Mouse (Mus musculus) heart, adult 2 months (tissue): ENCODE data around the gene Sult6b1. TPM values are rescaled to one million over a fixed set of nuclear protein-coding genes. Genes with fewer than 3 reads are reported as not detected.

Experiments
- DNase-seq, 2 experiments: peaks; one replicate each; pipeline ENCODE4 v3.0.0; 2021
- H3K27ac ChIP-seq: fragments of 200-600 bp; 2 replicates; pipeline ENCODE4 v1.8.1; 2022
- H3K27me3 ChIP-seq: fragments of 200-500 bp; 2 replicates; pipeline ENCODE4 v1.6.1; 2012; ENCODE audit warnings: mild to moderate bottlenecking, low read length, inconsistent platforms, mixed read lengths; ENCODE audit not compliant: control insufficient read depth, insufficient read depth
- H3K36me3 ChIP-seq: fragments of 200-500 bp; 2 replicates; pipeline ENCODE4 v1.6.1; 2012; ENCODE audit warnings: low read length, inconsistent platforms; ENCODE audit not compliant: control insufficient read depth, insufficient read depth
- H3K4me1 ChIP-seq: fragments of 200-500 bp; 2 replicates; pipeline ENCODE4 v1.6.1; 2011; ENCODE audit warnings: low read length; ENCODE audit not compliant: control insufficient read depth, insufficient read depth
- H3K4me3 ChIP-seq: fragments of 200-600 bp; 2 replicates; pipeline ENCODE4 v1.8.1; 2022
- H3K79me2 ChIP-seq: fragments of 200-500 bp; replicated peaks from 2 replicates; pipeline ENCODE4 v1.6.1; 2012; ENCODE audit warnings: mild to moderate bottlenecking, inconsistent platforms, low read length, moderate library complexity, mixed read lengths; ENCODE audit not compliant: control insufficient read depth, insufficient read depth
- H3K9ac ChIP-seq: fragments of 200-500 bp; 2 replicates; pipeline ENCODE4 v1.6.1; 2012; ENCODE audit warnings: low read depth, mild to moderate bottlenecking, control low read depth, inconsistent platforms, low read length, mixed read lengths
- CTCF ChIP-seq: fragments of 200-600 bp; IDR thresholded peaks from 2 replicates; pipeline ENCODE4 v1.8.1; 2022; ENCODE audit warnings: antibody characterized with exemption, mild to moderate bottlenecking, moderate library complexity
- EP300 ChIP-seq: fragments of 200-500 bp; IDR thresholded peaks from 2 replicates; pipeline ENCODE4 v1.6.1; 2011; ENCODE audit warnings: low read depth, low read length, control low read depth; ENCODE audit not compliant: insufficient read depth
- POLR2A ChIP-seq: fragments of 200-500 bp; IDR thresholded peaks from 2 replicates; pipeline ENCODE4 v1.6.1; 2011; ENCODE audit warnings: mild to moderate bottlenecking, low read depth, low read length, control low read depth; ENCODE audit not compliant: insufficient read depth
- WGBS: fragments of 180-500 bp; shearing (Covaris S2); methylation state at CpG from one replicate; pipeline ENCODE4 v1.1.7; 2018; 5-methylcytosine and 5-hydroxymethylcytosine counted together
- intact Hi-C: fragments of 180-260 bp; cut with DNase I; formaldehyde crosslinking; loops from one replicate; pipeline ENCODE4 v1.15.1; 2025
- polyA plus RNA-seq: library from polyadenylated mRNA; depleted of rRNA; stranded (reverse); fragments of >200 nt; gene quantifications from 2 replicates; pipeline ENCODE4 v1.2.3, GENCODE M21; 2012; rRNA removed
- total RNA-seq, 2 experiments: library from RNA; stranded (reverse); gene quantifications; 2 replicates each; pipeline ENCODE4 v1.2.3; 2021

Sult6b1 gene
- total and polyA plus RNA-seq, 3 experiments = not detected

- no peaks in the 10 kb centered on the region for H3K36me3 ChIP-seq
- no peak for DNase-seq
- intact Hi-C loops = loop anchor here (5.0 kb wide), 1 partner anchor 101 kb away; the partner anchor contains the start of genes Cebpz and Ndufaf7
- H3K79me2 ChIP-seq = no peaks in the 10 kb centered on the region
- no peak for TF ChIP-seq EP300
- TF ChIP-seq POLR2A = no peak
- TF ChIP-seq CTCF = peak; percentile 29
- 20% methylated on average over 2 of the region's 2 CpGs for WGBS
- peak overlapping the region; percentile 85 for H3K9ac ChIP-seq
- 0 out of 2 replicates have a peak, but pooled peaks cover 2% of the 10 kb centered on the region for H3K4me1 ChIP-seq
- peak overlapping the region; percentile 88 for H3K27ac ChIP-seq
- H3K4me3 ChIP-seq = peak overlapping the region; percentile 97
- no peaks in the 10 kb centered on the region for H3K27me3 ChIP-seq
These were observed 70.7 kb downstream of the Sult6b1 start for GRCm38 (mm10) chr17:78836056-78836455.

GRCm38 (mm10) chr17:78834856-78835835, 71.6 kb downstream of the Sult6b1 start, which contains the start of the genes Heatr5b and Gpatch11:
TSS of gene Heatr5b (minus strand) at chr17:78835364.
TSS of gene Gpatch11 (plus strand) at chr17:78835567.
- intact Hi-C loops = loop anchor here (5.0 kb wide), 1 partner anchor 102 kb away; the partner anchor contains the start of genes Cebpz and Ndufaf7
- Histone ChIP-seq H3K9ac (peak within 1 kb of the TSS; percentile 85), H3K79me2 (peaks cover 2% of the 10 kb centered on the region; the same call in 1 of the 2 replicates), H3K36me3 (no peaks in the 10 kb centered on the region), H3K4me1 (0 out of 2 replicates have a peak, but pooled peaks cover 2% of the 10 kb centered on the region), H3K4me3 (peak within 1 kb of the TSS; percentile 97), H3K27ac (peak within 1 kb of the TSS; percentile 88), H3K27me3 (no peaks in the 10 kb centered on the region)
- DNase-seq = peak; percentile 97 to 99
- peak; percentile 94 for TF ChIP-seq POLR2A
- TF ChIP-seq CTCF = no peak
- 0 out of 2 replicates have a peak, but pooled peaks have one; percentile 8 for TF ChIP-seq EP300
- under 1% methylated on average over 81 of the region's 81 CpGs for WGBS

Other genes with a start within 250 kb of the Sult6b1 start
- gene Strn, start 169.8 kb downstream of the Sult6b1 start, total RNA-seq = 10 to 100 TPM; 20.3 to 24.2 TPM
- 6.1 and 11.8 TPM in 2 replicates for gene Strn, start 169.8 kb downstream of the Sult6b1 start, polyA plus RNA-seq
- gene Heatr5b, start 71.6 kb downstream of the Sult6b1 start, total RNA-seq = 10 to 100 TPM; 38.8 to 45.7 TPM
- 27.7 and 57.3 TPM in 2 replicates for gene Heatr5b, start 71.6 kb downstream of the Sult6b1 start, polyA plus RNA-seq
- gene Gpatch11, start 71.4 kb downstream of the Sult6b1 start, total RNA-seq = 10 to 100 TPM; 26.4 to 26.9 TPM
- gene Gpatch11, start 71.4 kb downstream of the Sult6b1 start, polyA plus RNA-seq = 11.6 and 20.1 TPM in 2 replicates
- 1 to 10 TPM; 7.8 to 8.0 TPM for gene Eif2ak2, start 24.4 kb downstream of the Sult6b1 start, total RNA-seq
- 2.7 and 4.2 TPM in 2 replicates for gene Eif2ak2, start 24.4 kb downstream of the Sult6b1 start, polyA plus RNA-seq
- 10 to 100 TPM; 54.0 to 63.4 TPM for gene Cebpzos, start 9.5 kb upstream of the Sult6b1 start, total RNA-seq
- gene Cebpzos, start 9.5 kb upstream of the Sult6b1 start, polyA plus RNA-seq = 15.3 and 32.2 TPM in 2 replicates
- 10 to 100 TPM; 20.1 to 21.4 TPM for gene Cebpz, start 30.1 kb upstream of the Sult6b1 start, total RNA-seq
- gene Cebpz, start 30.1 kb upstream of the Sult6b1 start, polyA plus RNA-seq = 3.1 and 7.8 TPM in 2 replicates
- 10 to 100 TPM; 48.2 to 48.4 TPM for gene Ndufaf7, start 30.1 kb upstream of the Sult6b1 start, total RNA-seq
- gene Ndufaf7, start 30.1 kb upstream of the Sult6b1 start, polyA plus RNA-seq = 12.6 and 29.1 TPM in 2 replicates
- 10 to 100 TPM; 16.3 to 16.6 TPM for gene Prkd3, start 113.8 kb upstream of the Sult6b1 start, total RNA-seq
- gene Prkd3, start 113.8 kb upstream of the Sult6b1 start, polyA plus RNA-seq = 6.9 and 12.2 TPM in 2 replicates
- gene Qpct, start 144.9 kb upstream of the Sult6b1 start, total RNA-seq = 1 to 10 TPM; 5.0 to 5.1 TPM
- 4.7 and 10.6 TPM in 2 replicates for gene Qpct, start 144.9 kb upstream of the Sult6b1 start, polyA plus RNA-seq